Mouse (Mus musculus) hindbrain, embryonic 14.5 days (tissue): Measurements from ENCODE around the gene Insrr. TPM values are rescaled to one million over a fixed set of nuclear protein-coding genes. Genes with fewer than 3 reads are reported as not detected.

ENCODE experiments used
- ATAC-seq: fragments of 200-750 bp; cut with Nextera tagmentation; 2 replicates; pipeline ENCODE4 v1.8.0; 2017; ENCODE audit warnings: moderate number of reproducible peaks, mild to moderate bottlenecking, moderate TSS enrichment, moderate library complexity; ENCODE audit not compliant: low FRiP score
- DNase-seq: peaks from one replicate; pipeline ENCODE4 v3.0.0-alpha.2; 2015; ENCODE audit warnings: low spot score
- H3K27ac ChIP-seq: fragments of 300-500 bp; sonication (generic); 2 replicates; pipeline ENCODE4 v1.5.1; 2014; ENCODE audit warnings: mild to moderate bottlenecking, moderate library complexity
- H3K27me3 ChIP-seq: fragments of 300-500 bp; sonication (generic); 2 replicates; pipeline ENCODE4 v1.6.1; 2014; ENCODE audit warnings: mild to moderate bottlenecking, low read length, mixed read lengths; ENCODE audit not compliant: control insufficient read depth, insufficient read depth
- H3K36me3 ChIP-seq: fragments of 300-500 bp; sonication (generic); replicated peaks from 2 replicates; pipeline ENCODE4 v1.6.1; 2014; ENCODE audit not compliant: control insufficient read depth, insufficient read depth
- H3K4me1 ChIP-seq: fragments of 300-500 bp; sonication (generic); replicated peaks from 2 replicates; pipeline ENCODE4 v1.6.1; 2014; ENCODE audit warnings: antibody characterized with exemption, low read length, mixed read lengths; ENCODE audit not compliant: control insufficient read depth, insufficient read depth
- H3K4me2 ChIP-seq: fragments of 300-500 bp; sonication (generic); replicated peaks from 2 replicates; pipeline ENCODE4 v1.6.1; 2014; ENCODE audit warnings: mild to moderate bottlenecking, moderate library complexity
- H3K4me3 ChIP-seq: fragments of 300-500 bp; sonication (generic); replicated peaks from 2 replicates; pipeline ENCODE4 v1.5.1; 2014; ENCODE audit warnings: mild to moderate bottlenecking, low read length
- H3K9ac ChIP-seq: fragments of 300-500 bp; sonication (generic); 2 replicates; pipeline ENCODE4 v1.6.1; 2014
- H3K9me3 ChIP-seq: fragments of 300-500 bp; sonication (generic); 2 replicates; pipeline ENCODE4 v1.6.1; 2016; ENCODE audit warnings: low read length; ENCODE audit not compliant: control insufficient read depth
- WGBS: fragments of 180-500 bp; shearing (Covaris S2); extraction: QIAGEN DNeasy Blood & Tissue Kit; methylation state at CpG from one replicate; pipeline ENCODE4 v1.1.7; 2014; 5-methylcytosine and 5-hydroxymethylcytosine counted together
- polyA plus RNA-seq: library from polyadenylated mRNA; unstranded; fragments of >200 nt; fragmentation: Nextera tagmentation; extraction: Ambion mirVana; gene quantifications from 2 replicates; pipeline ENCODE4 v1.2.1, GENCODE M21; 2014

The Insrr gene
- polyA plus RNA-seq, 1 experiment from 2014 or later, result 0.52 TPM

GRCm38 (mm10) chr3:87768431-87768830 is 28.3 kb upstream of the Insrr start:
- Histone ChIP-seq H3K4me1 (0 out of 2 replicates have a peak, but pooled peaks cover 3% of the 10 kb centered on the region), H3K36me3 (no peaks in the 10 kb centered on the region), H3K4me3 (peak overlapping the region; percentile 24), H3K27ac (no peak overlapping the region), H3K9ac (0 out of 2 replicates have a peak overlapping the region, but pooled peaks have one; percentile 17), H3K9me3 (no peaks in the 10 kb centered on the region), H3K4me2 (peak overlapping the region; percentile 41), H3K27me3 (peaks cover 28% of the 10 kb centered on the region)
- ATAC-seq, result no peak
- no peak for DNase-seq
- 59% methylated on average over 6 of the region's 6 CpGs for WGBS

GRCm38 (mm10) chr3:87768844-87769243 is 27.9 kb upstream of the Insrr start:
- H3K27ac ChIP-seq, result no peak overlapping the region
- DNase-seq (peak; percentile 66), ATAC-seq (0 out of 2 replicates have a peak, but pooled peaks have one; percentile 31)
- WGBS, result 2% methylated on average over 33 of the region's 37 CpGs
- H3K27me3 ChIP-seq, result peaks cover 28% of the 10 kb centered on the region
- H3K36me3 ChIP-seq, result no peaks in the 10 kb centered on the region
- H3K4me2 ChIP-seq, result peak overlapping the region; percentile 41
- H3K9me3 ChIP-seq, result no peaks in the 10 kb centered on the region
- H3K4me1 ChIP-seq, result 0 out of 2 replicates have a peak, but pooled peaks cover 3% of the 10 kb centered on the region
- H3K4me3 ChIP-seq, result peak overlapping the region; percentile 24
- H3K9ac ChIP-seq, result 0 out of 2 replicates have a peak overlapping the region, but pooled peaks have one; percentile 17

- H3K9me3 ChIP-seq, result no peaks in the 10 kb centered on the region
- H3K4me1 ChIP-seq, result no peaks in the 10 kb centered on the region
- no peak overlapping the region for H3K27ac ChIP-seq
- H3K9ac ChIP-seq, result no peak overlapping the region
- H3K36me3 ChIP-seq, result no peaks in the 10 kb centered on the region
- peaks cover 28% of the 10 kb centered on the region for H3K27me3 ChIP-seq
- no peak overlapping the region for H3K4me3 ChIP-seq
- no peak overlapping the region for H3K4me2 ChIP-seq
- DNase-seq, result no peak
- WGBS, result 73% methylated on average over 8 of the region's 8 CpGs
- ATAC-seq, result no peak
These were observed 27.2 kb upstream of the Insrr start for GRCm38 (mm10) chr3:87769506-87769905.

DNA sequence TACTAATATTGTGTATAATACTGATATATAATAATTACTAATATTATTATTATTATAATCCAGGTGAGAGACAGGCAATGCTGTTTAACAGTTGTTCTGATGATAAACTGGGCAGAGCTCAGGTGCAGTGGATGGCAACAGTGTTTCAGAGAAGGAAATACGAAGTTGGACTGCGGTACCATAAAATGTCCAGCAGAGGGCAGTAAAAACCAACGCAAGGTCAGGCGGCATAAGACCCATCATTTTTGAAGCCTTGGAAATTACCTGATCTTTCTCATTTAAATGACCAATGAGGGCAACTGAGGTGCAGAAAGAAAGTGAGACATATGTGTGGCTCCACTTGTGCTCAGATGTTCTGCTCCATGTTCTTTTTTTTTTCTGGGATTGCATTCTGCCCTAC is 26.5 kb upstream of the Insrr start:
- Histone ChIP-seq H3K4me1 (no peaks in the 10 kb centered on the region), H3K9ac (no peak overlapping the region), H3K4me2 (no peak overlapping the region), H3K27me3 (peaks cover 25% of the 10 kb centered on the region), H3K36me3 (no peaks in the 10 kb centered on the region), H3K27ac (no peak overlapping the region), H3K4me3 (no peak overlapping the region), H3K9me3 (no peaks in the 10 kb centered on the region)
- ATAC-seq (no peak), DNase-seq (peak; percentile 91)
- under 1% methylated on average over 4 of the region's 4 CpGs for WGBS

DNA sequence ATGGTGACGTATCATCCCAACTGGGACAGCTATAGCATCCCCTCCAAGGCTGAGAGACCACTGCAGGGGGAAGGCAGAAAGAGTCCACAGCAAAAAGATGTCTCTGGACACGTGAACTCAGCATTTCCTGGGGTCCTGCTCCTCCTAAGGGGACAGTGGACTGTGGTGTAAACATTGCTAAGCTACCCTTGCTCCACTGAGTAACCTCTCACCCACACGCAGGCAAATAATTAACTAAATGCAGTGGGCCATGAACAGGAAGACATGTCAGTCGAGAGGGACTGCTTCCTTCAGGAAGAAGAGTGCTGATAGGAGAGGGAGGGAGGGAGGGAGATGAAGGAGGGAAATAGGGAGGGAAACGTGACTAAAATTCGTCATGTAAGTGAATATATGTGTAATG is 25.7 kb upstream of the Insrr start:
- Histone ChIP-seq H3K4me2 (no peak overlapping the region), H3K4me3 (no peak overlapping the region), H3K36me3 (no peaks in the 10 kb centered on the region), H3K9me3 (no peaks in the 10 kb centered on the region), H3K9ac (no peak overlapping the region), H3K4me1 (peaks cover 5% of the 10 kb centered on the region; the same call in 1 of the 2 replicates), H3K27ac (no peak overlapping the region), H3K27me3 (peaks cover 21% of the 10 kb centered on the region)
- WGBS, result 42% methylated on average over 6 of the region's 6 CpGs
- no peak for DNase-seq
- ATAC-seq, result no peak

DNA sequence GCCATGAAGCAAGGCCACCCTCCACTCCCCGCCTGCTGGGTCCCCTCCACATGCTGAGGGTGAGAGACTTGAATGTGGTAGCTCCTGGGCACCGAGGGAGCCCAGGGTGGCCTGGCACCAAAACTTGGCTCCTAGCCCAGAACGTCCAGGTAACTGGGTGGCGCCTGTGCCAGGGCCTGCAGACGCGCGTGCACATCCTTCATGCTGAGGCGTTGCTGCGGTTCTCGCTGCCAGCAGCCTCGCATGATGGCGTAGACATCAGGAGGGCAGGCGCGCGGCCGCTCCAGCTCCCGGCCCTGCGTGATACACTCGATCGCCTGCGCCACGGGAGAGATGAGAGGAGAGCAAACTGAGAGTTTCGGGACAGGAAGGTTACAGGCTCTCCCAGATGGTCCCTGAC is 18.5 kb upstream of the Insrr start:
- DNase-seq (no peak), ATAC-seq (no peak)
- Histone ChIP-seq H3K9ac (peak overlapping the region; percentile 24; the same call in 1 of the 2 replicates), H3K4me2 (peak overlapping the region; percentile 30), H3K36me3 (no peaks in the 10 kb centered on the region), H3K9me3 (no peaks in the 10 kb centered on the region), H3K4me3 (no peak overlapping the region), H3K27ac (no peak overlapping the region; the same call in 1 of the 2 replicates), H3K4me1 (peaks cover 32% of the 10 kb centered on the region), H3K27me3 (no peaks in the 10 kb centered on the region)
- WGBS, result 50% methylated on average over 23 of the region's 23 CpGs

GRCm38 (mm10) chr3:87779086-87779485 is 17.7 kb upstream of the Insrr start:
- 0 out of 2 replicates have a peak overlapping the region, but pooled peaks have one; percentile 30 for H3K4me2 ChIP-seq
- no peak overlapping the region for H3K27ac ChIP-seq
- peaks cover 32% of the 10 kb centered on the region for H3K4me1 ChIP-seq
- H3K9me3 ChIP-seq, result no peaks in the 10 kb centered on the region
- 37% methylated on average over 2 of the region's 2 CpGs for WGBS
- H3K4me3 ChIP-seq, result no peak overlapping the region
- no peaks in the 10 kb centered on the region for H3K27me3 ChIP-seq
- H3K36me3 ChIP-seq, result no peaks in the 10 kb centered on the region
- ATAC-seq (no peak), DNase-seq (no peak)
- H3K9ac ChIP-seq, result 0 out of 2 replicates have a peak overlapping the region, but pooled peaks have one; percentile 16

GRCm38 (mm10) chr3:87783282-87784023 is 13.3 kb upstream of the Insrr start:
- WGBS, result 76% methylated on average over 25 of the region's 25 CpGs
- no peak for DNase-seq
- 0 out of 2 replicates have a peak, but pooled peaks cover 4% of the 10 kb centered on the region for H3K27me3 ChIP-seq
- H3K27ac ChIP-seq, result no peak overlapping the region
- H3K9me3 ChIP-seq, result no peaks in the 10 kb centered on the region
- H3K9ac ChIP-seq, result no peak overlapping the region
- no peak for ATAC-seq
- H3K4me1 ChIP-seq, result peaks cover 11% of the 10 kb centered on the region
- H3K4me2 ChIP-seq, result no peak overlapping the region
- no peak overlapping the region for H3K4me3 ChIP-seq
- H3K36me3 ChIP-seq, result no peaks in the 10 kb centered on the region

DNA sequence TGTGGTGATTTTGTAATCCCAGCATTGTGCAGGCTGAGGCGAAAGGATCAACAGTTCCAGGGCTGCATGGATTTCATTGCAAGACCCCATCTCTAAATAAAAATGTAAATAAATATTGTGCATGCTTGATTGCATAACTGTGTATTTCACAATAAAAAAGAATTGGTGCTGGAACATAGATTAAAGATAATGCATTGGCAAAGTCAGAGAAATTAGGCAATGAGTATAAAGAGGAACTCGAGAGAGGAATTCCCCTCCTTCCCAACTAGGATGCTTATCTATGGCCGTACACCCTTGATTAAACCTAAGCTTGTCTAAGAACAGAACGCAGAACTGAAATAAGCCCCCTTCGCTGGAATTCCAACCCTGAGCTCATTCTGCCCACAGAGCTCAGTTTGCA is 11.6 kb upstream of the Insrr start:
- ATAC-seq (no peak), DNase-seq (no peak)
- Histone ChIP-seq H3K4me3 (no peak overlapping the region), H3K9ac (no peak overlapping the region), H3K36me3 (no peaks in the 10 kb centered on the region), H3K27me3 (0 out of 2 replicates have a peak, but pooled peaks cover 4% of the 10 kb centered on the region), H3K4me2 (no peak overlapping the region), H3K9me3 (no peaks in the 10 kb centered on the region), H3K27ac (no peak overlapping the region), H3K4me1 (no peaks in the 10 kb centered on the region)
- WGBS, result 85% methylated on average over 5 of the region's 5 CpGs
